Mouse (Mus musculus) gastrocnemius, postnatal 10 days (tissue): ENCODE results near the gene Il15ra. TPM values are rescaled to one million over a fixed set of nuclear protein-coding genes. Genes with fewer than 3 reads are reported as not detected.

ENCODE experiments used
- DNase-seq: peaks from one replicate; pipeline ENCODE4 v3.0.0; 2021; ENCODE audit warnings: mixed read lengths
- total RNA-seq, 2 experiments: library from RNA; stranded (reverse); gene quantifications; 2 replicates each; pipeline ENCODE4 v1.2.3; 2021

The Il15ra gene
- total RNA-seq, 2 experiments from 2014 or later, result 12.9 to 15.4 TPM

DNA sequence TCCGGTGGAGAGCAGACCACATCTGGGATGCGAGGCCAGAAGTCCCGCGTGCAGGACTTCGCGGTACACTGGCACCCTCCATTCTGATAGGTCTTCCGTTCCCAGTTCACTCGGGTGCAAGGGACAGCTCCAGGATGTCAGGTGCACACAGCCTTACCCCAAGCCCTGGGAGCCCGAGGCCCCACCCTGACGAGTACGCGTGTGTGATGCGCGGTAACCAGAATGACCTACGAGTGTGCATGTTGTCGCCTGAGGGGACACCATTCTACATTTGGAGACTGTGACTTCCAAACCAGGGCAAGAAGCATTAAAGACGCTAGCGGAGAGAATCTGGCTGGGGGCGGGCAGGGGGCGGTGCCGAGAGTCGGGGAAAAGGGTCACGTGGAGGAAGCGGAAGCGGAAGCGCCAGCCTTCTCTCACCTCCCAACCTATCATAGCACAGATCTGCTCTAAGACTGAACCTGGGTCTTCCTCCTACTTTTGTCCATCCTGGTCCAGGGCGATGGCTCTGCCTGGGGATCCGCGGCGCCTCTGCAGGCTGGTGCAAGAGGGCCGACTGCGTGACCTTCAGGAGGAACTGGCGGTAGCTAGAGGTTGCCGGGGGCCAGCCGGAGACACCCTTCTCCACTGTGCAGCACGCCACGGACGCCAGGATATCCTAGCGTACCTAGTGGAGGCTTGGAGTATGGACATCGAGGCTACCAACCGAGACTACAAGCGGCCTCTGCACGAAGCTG is 73.2 kb downstream of the Il15ra start:
- peak; percentile 85 for DNase-seq

Other genes with a start within 250 kb of the Il15ra start
- gene Pfkfb3, start 151.2 kb upstream of the Il15ra start, total RNA-seq, result 10 to 100 TPM; 19.3 to 21.5 TPM
- 10 to 100 TPM; 63.3 to 69.8 TPM for gene Rbm17, start 101.1 kb upstream of the Il15ra start, total RNA-seq
- gene Gm17490, start 79.0 kb upstream of the Il15ra start, total RNA-seq, result not detected
- gene Il2ra, start 62.5 kb upstream of the Il15ra start, total RNA-seq, result under 1 TPM; 0.14 to 0.16 TPM
- gene Fbh1, start 72.3 kb downstream of the Il15ra start, total RNA-seq, result 10 to 100 TPM; 37.3 to 44.7 TPM
- gene Ankrd16, start 72.6 kb downstream of the Il15ra start, total RNA-seq, result 10 to 100 TPM; 25.8 to 34.0 TPM